Mouse (Mus musculus): ENCODE measurements at regions not wholly inside any gene's neighbourhood (a gene's known extent, or its start where the extent isn't known, plus 50 kb on each side); places are given as distances from the start of the nearest gene placed in this dataset.
"Not testable (repeated sequence)": the region's sequence is repeated elsewhere in the genome, so short reads cannot be mapped to it uniquely, and the experiment has no call there.

- Histone ChIP-seq H3K27ac (no peak overlapping the region), H3K27me3 (ENCODE audit: low read depth, poor library complexity, severe bottlenecking) (no peaks in the 10 kb centered on the region), H3K36me3 (no peaks in the 10 kb centered on the region), H3K4me1 (no peaks in the 10 kb centered on the region), H3K4me3 (no peak overlapping the region), H3K9me3 (replicated peaks) (no peaks in the 10 kb centered on the region)
- DNase-seq (ENCODE audit: low spot score) = peak; percentile 2
- 74% methylated on average over 10 of the region's 10 CpGs for WGBS
These were observed 106.2 kb upstream of the Slc1a3 start for GRCm38 (mm10) chr15:8816501-8817368.

DNA sequence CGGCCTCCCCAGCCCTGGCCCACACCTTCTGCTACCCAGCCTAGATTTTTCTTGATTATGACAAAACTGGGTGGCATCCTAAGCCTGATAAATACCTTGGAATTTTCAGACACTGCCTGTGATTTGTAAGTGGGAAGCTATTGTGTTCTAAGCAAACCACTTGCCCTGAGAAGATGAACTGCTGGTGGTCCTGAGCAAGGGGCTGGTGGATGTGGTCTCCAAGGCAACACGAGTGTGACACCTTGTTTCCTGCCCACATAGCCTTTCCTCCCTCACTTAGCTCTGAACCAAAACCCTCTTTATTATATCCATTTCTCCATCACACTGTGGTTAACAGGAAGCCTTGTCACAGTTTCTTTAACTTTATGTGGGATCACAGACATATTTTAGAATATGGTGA is 105.4 kb upstream of the Slc1a3 start:
- Histone ChIP-seq H3K27me3 (ENCODE audit: low read depth, poor library complexity, severe bottlenecking) (no peaks in the 10 kb centered on the region), H3K4me1 (no peaks in the 10 kb centered on the region), H3K9me3 (replicated peaks) (no peaks in the 10 kb centered on the region), H3K36me3 (no peaks in the 10 kb centered on the region), H3K4me3 (no peak overlapping the region), H3K27ac (no peak overlapping the region)
- no peak for DNase-seq (ENCODE audit: low spot score)
- WGBS = 84% methylated on average over 2 of the region's 2 CpGs

- no peak overlapping the region for H3K27ac ChIP-seq
- H3K9me3 ChIP-seq (replicated peaks) = no peaks in the 10 kb centered on the region
- no peaks in the 10 kb centered on the region for H3K36me3 ChIP-seq
- no peaks in the 10 kb centered on the region for H3K4me1 ChIP-seq
- 78% methylated on average over 6 of the region's 6 CpGs for WGBS
- DNase-seq (ENCODE audit: low spot score) = no peak
- no peaks in the 10 kb centered on the region for H3K27me3 ChIP-seq (ENCODE audit: low read depth, poor library complexity, severe bottlenecking)
- no peak overlapping the region for H3K4me3 ChIP-seq
These were observed 104.7 kb upstream of the Slc1a3 start for GRCm38 (mm10) chr15:8815277-8815676.

- DNase-seq (ENCODE audit: low spot score) = no peak
- H3K27me3 ChIP-seq (ENCODE audit: low read depth, poor library complexity, severe bottlenecking) = no peaks in the 10 kb centered on the region
- no peaks in the 10 kb centered on the region for H3K9me3 ChIP-seq (replicated peaks)
- WGBS = 69% methylated on average over 8 of the region's 8 CpGs
- no peak overlapping the region for H3K27ac ChIP-seq
- no peak overlapping the region for H3K4me3 ChIP-seq
- H3K4me1 ChIP-seq = 0 out of 2 replicates have a peak, but pooled peaks cover 4% of the 10 kb centered on the region
- H3K36me3 ChIP-seq = no peaks in the 10 kb centered on the region
These were observed 95.8 kb upstream of the Slc1a3 start for GRCm38 (mm10) chr15:8806354-8806753.

- not testable (repeated sequence) for DNase-seq (ENCODE audit: low spot score); H3K27me3 ChIP-seq (ENCODE audit: low read depth, poor library complexity, severe bottlenecking); H3K4me3 ChIP-seq; H3K4me1 ChIP-seq; H3K9me3 ChIP-seq (replicated peaks); H3K36me3 ChIP-seq; H3K27ac ChIP-seq
- WGBS = 95% methylated on average over 5 of the region's 5 CpGs
These were observed 95.0 kb upstream of the Slc1a3 start for GRCm38 (mm10) chr15:8805565-8805964.

DNA sequence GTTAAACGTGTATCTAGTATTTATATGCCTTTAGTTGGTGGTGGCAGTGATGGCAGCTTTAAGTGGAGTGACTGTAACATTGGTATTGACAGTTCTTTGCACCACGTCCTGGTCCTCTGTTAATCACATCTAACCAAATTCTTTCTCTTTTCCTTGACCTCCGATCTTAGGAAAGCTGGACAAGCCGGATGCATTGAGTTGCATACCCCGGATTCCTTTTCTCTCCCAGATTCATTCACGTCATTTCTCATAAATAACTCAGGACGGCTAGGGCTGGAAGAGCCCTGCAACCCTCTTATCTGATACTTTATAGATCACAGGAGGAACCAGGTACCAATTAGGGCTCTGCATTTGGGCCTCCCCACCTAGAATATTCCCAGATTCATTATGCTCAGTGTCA is 91.5 kb upstream of the Slc1a3 start:
- DNase-seq (ENCODE audit: low spot score) = no peak
- Histone ChIP-seq H3K4me1 (0 out of 2 replicates have a peak, but pooled peaks cover 4% of the 10 kb centered on the region), H3K9me3 (replicated peaks) (no peaks in the 10 kb centered on the region), H3K36me3 (no peaks in the 10 kb centered on the region), H3K4me3 (no peak overlapping the region), H3K27me3 (ENCODE audit: low read depth, poor library complexity, severe bottlenecking) (no peaks in the 10 kb centered on the region), H3K27ac (no peak overlapping the region)
- 72% methylated on average over 7 of the region's 7 CpGs for WGBS

- Histone ChIP-seq H3K36me3 (no peaks in the 10 kb centered on the region), H3K27me3 (ENCODE audit: low read depth, poor library complexity, severe bottlenecking) (no peaks in the 10 kb centered on the region), H3K4me1 (no peaks in the 10 kb centered on the region), H3K4me3 (no peak overlapping the region), H3K27ac (no peak overlapping the region), H3K9me3 (replicated peaks) (no peaks in the 10 kb centered on the region)
- no peak for DNase-seq (ENCODE audit: low spot score)
- 95% methylated on average over 1 of the region's 1 CpGs for WGBS
These were observed 86.5 kb upstream of the Slc1a3 start for GRCm38 (mm10) chr15:8797015-8797414.

DNA sequence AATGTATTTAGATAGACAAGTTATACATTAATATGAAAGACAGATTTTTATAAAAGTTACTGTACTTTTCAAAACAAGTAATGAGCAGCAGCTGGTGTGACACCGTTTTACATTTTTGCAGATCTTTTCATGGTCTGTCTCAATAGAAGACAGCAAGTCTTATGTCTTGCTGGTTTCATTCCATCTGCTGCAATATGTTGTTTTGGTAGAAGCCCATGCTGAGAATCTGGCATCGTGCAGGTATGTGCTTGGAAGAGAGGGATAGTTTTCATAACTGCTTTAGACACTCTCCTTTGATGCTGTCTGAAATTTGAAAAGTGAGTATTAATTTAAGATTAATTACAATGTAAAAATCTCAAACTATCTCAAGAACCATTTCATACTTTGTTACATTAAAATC is 81.5 kb upstream of the Slc1a3 start:
- Histone ChIP-seq H3K27ac (no peak overlapping the region), H3K36me3 (no peaks in the 10 kb centered on the region), H3K4me3 (no peak overlapping the region), H3K4me1 (no peaks in the 10 kb centered on the region), H3K9me3 (replicated peaks) (no peaks in the 10 kb centered on the region), H3K27me3 (ENCODE audit: low read depth, poor library complexity, severe bottlenecking) (no peaks in the 10 kb centered on the region)
- DNase-seq (ENCODE audit: low spot score) = no peak
- 87% methylated on average over 2 of the region's 2 CpGs for WGBS

GRCm38 (mm10) chr15:8789924-8790323 is 79.4 kb upstream of the Slc1a3 start:
- no peak for DNase-seq (ENCODE audit: low spot score)
- no peak overlapping the region for H3K4me3 ChIP-seq
- H3K4me1 ChIP-seq = no peaks in the 10 kb centered on the region
- no peaks in the 10 kb centered on the region for H3K36me3 ChIP-seq
- no peak overlapping the region for H3K27ac ChIP-seq
- no peaks in the 10 kb centered on the region for H3K9me3 ChIP-seq (replicated peaks)
- no peaks in the 10 kb centered on the region for H3K27me3 ChIP-seq (ENCODE audit: low read depth, poor library complexity, severe bottlenecking)

DNA sequence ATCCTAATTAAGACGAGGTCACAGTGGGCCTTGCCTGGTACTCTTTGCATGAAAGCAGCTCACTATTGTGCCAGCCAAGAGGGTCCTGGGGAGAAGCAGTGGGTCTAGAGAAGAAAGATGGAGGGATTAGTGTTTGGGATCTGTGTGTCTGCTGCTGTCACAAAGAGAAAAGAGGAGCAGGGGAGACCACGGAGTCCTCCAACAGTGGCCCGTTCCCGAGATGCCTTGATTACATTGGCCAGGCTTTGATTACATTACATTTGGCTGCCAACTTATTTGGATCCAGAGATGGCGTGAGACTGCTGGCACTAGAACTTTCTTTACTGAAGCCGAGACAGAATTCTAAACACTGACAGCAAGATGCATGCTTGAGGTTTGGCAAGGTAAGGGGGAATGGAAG is 78.4 kb upstream of the Slc1a3 start:
- no peaks in the 10 kb centered on the region for H3K9me3 ChIP-seq (replicated peaks)
- H3K4me3 ChIP-seq = no peak overlapping the region
- H3K4me1 ChIP-seq = no peaks in the 10 kb centered on the region
- 86% methylated on average over 6 of the region's 6 CpGs for WGBS
- no peak overlapping the region for H3K27ac ChIP-seq
- DNase-seq (ENCODE audit: low spot score) = no peak
- H3K36me3 ChIP-seq = no peaks in the 10 kb centered on the region
- H3K27me3 ChIP-seq (ENCODE audit: low read depth, poor library complexity, severe bottlenecking) = no peaks in the 10 kb centered on the region

DNA sequence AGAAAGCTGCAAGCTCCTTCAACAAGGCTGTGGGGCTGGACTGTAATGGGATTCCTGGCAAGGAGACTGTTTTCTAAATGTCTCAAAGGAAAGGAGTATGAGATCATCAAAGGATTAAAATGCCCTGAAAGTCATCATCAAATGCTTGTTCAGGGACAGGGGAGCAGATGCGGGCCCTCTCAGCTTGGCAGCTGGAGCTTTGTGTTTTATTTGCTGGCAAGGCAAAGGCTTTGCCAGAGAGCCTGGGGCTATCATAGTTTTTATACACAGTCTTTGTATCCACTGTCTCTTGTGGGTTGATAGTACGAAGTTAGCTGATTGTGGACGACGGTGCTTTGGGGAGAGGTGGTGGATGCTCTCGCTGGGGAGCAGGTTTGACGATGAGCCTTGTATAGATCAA is 75.0 kb upstream of the Slc1a3 start:
- H3K9me3 ChIP-seq (replicated peaks) = no peaks in the 10 kb centered on the region
- WGBS = 90% methylated on average over 6 of the region's 6 CpGs
- H3K27ac ChIP-seq = no peak overlapping the region
- H3K27me3 ChIP-seq (ENCODE audit: low read depth, poor library complexity, severe bottlenecking) = no peaks in the 10 kb centered on the region
- no peak for DNase-seq (ENCODE audit: low spot score)
- no peaks in the 10 kb centered on the region for H3K4me1 ChIP-seq
- H3K36me3 ChIP-seq = no peaks in the 10 kb centered on the region
- no peak overlapping the region for H3K4me3 ChIP-seq

GRCm38 (mm10) chr15:8783567-8783966 is 73.0 kb upstream of the Slc1a3 start:
- H3K27ac ChIP-seq = no peak overlapping the region
- H3K4me3 ChIP-seq = no peak overlapping the region
- DNase-seq (ENCODE audit: low spot score) = no peak
- H3K4me1 ChIP-seq = no peaks in the 10 kb centered on the region
- WGBS = 84% methylated on average over 2 of the region's 2 CpGs
- no peaks in the 10 kb centered on the region for H3K27me3 ChIP-seq (ENCODE audit: low read depth, poor library complexity, severe bottlenecking)
- H3K9me3 ChIP-seq (replicated peaks) = no peaks in the 10 kb centered on the region
- no peaks in the 10 kb centered on the region for H3K36me3 ChIP-seq

GRCm38 (mm10) chr15:8783036-8783435 is 72.5 kb upstream of the Slc1a3 start:
- no peaks in the 10 kb centered on the region for H3K4me1 ChIP-seq
- H3K27me3 ChIP-seq (ENCODE audit: low read depth, poor library complexity, severe bottlenecking) = no peaks in the 10 kb centered on the region
- no peaks in the 10 kb centered on the region for H3K36me3 ChIP-seq
- no peak overlapping the region for H3K4me3 ChIP-seq
- H3K27ac ChIP-seq = no peak overlapping the region
- no peaks in the 10 kb centered on the region for H3K9me3 ChIP-seq (replicated peaks)
- WGBS = 75% methylated on average over 1 of the region's 1 CpGs
- no peak for DNase-seq (ENCODE audit: low spot score)

- no peak for DNase-seq (ENCODE audit: low spot score)
- Histone ChIP-seq H3K4me3 (no peak overlapping the region), H3K36me3 (no peaks in the 10 kb centered on the region), H3K27me3 (ENCODE audit: low read depth, poor library complexity, severe bottlenecking) (no peaks in the 10 kb centered on the region), H3K4me1 (no peaks in the 10 kb centered on the region), H3K9me3 (replicated peaks) (no peaks in the 10 kb centered on the region), H3K27ac (no peak overlapping the region)
- 92% methylated on average over 10 of the region's 10 CpGs for WGBS
These were observed 71.6 kb upstream of the Slc1a3 start for GRCm38 (mm10) chr15:8782131-8782507.
